Mouse (Mus musculus) liver, adult 2 months (tissue): ENCODE measurements at regions not wholly inside any gene's neighbourhood (a gene's known extent, or its start where the extent isn't known, plus 50 kb on each side); places are given as distances from the start of the nearest gene placed in this dataset.

Experiments
- DNase-seq: peaks from one replicate; pipeline ENCODE4 v3.0.0-alpha.2; 2011; ENCODE audit warnings: low read depth, low spot score; ENCODE audit errors: extremely low read depth
- H3K27ac ChIP-seq: fragments of 200-500 bp; replicated peaks from 2 replicates; pipeline ENCODE4 v1.5.1; 2012; ENCODE audit warnings: low read depth, mild to moderate bottlenecking, control low read depth, inconsistent platforms, low read length; ENCODE audit not compliant: insufficient read depth
- H3K27me3 ChIP-seq: fragments of 200-500 bp; 2 replicates; pipeline ENCODE4 v1.6.1; 2012; ENCODE audit warnings: mild to moderate bottlenecking, moderate library complexity, low read length, inconsistent platforms; ENCODE audit not compliant: control insufficient read depth, insufficient read depth
- H3K36me3 ChIP-seq: fragments of 200-500 bp; 2 replicates; pipeline ENCODE4 v1.6.1; 2012; ENCODE audit warnings: low read length, inconsistent platforms; ENCODE audit not compliant: control insufficient read depth, insufficient read depth
- H3K4me1 ChIP-seq: fragments of 200-500 bp; 2 replicates; pipeline ENCODE4 v1.6.1; 2011; ENCODE audit warnings: low read length; ENCODE audit not compliant: control insufficient read depth, insufficient read depth
- H3K4me3 ChIP-seq: fragments of 200-500 bp; 2 replicates; pipeline ENCODE4 v1.5.1; 2011; ENCODE audit warnings: low read depth, mild to moderate bottlenecking, control low read depth, low read length, moderate library complexity; ENCODE audit not compliant: insufficient read depth
- H3K79me2 ChIP-seq: fragments of 200-500 bp; 2 replicates; pipeline ENCODE4 v1.6.1; 2012; ENCODE audit warnings: inconsistent platforms, mild to moderate bottlenecking, low read length, moderate library complexity; ENCODE audit not compliant: control insufficient read depth, insufficient read depth
- H3K9ac ChIP-seq: fragments of 200-500 bp; 2 replicates; pipeline ENCODE4 v1.6.1; 2012; ENCODE audit warnings: low read depth, mild to moderate bottlenecking, control low read depth, inconsistent platforms, low read length
- CTCF ChIP-seq: fragments of 200-500 bp; IDR thresholded peaks from 2 replicates; pipeline ENCODE4 v1.5.1; 2011; ENCODE audit warnings: low read depth, low read length, control low read depth
- POLR2A ChIP-seq: fragments of 200-500 bp; IDR thresholded peaks from 2 replicates; pipeline ENCODE4 v1.6.1; 2011; ENCODE audit warnings: low read length, control low read depth; ENCODE audit not compliant: insufficient read depth; ENCODE audit errors: extremely low read depth
- WGBS: fragments of 180-500 bp; shearing (Covaris S2); methylation state at CpG from one replicate; pipeline ENCODE4 v1.1.7; 2018; 5-methylcytosine and 5-hydroxymethylcytosine counted together

GRCm38 (mm10) chr3:81379362-81379761, 343.1 kb downstream of the Pdgfc start:
- no peak overlapping the region for H3K27ac ChIP-seq
- WGBS = 79% methylated on average over 1 of the region's 1 CpGs
- H3K79me2 ChIP-seq = no peaks in the 10 kb centered on the region

GRCm38 (mm10) chr3:81386931-81387330, 350.7 kb downstream of the Pdgfc start:
- WGBS = 68% methylated on average over 14 of the region's 14 CpGs
- Histone ChIP-seq H3K79me2 (no peaks in the 10 kb centered on the region), H3K4me3 (no peak overlapping the region), H3K27me3 (no peaks in the 10 kb centered on the region), H3K27ac (no peak overlapping the region), H3K4me1 (no peaks in the 10 kb centered on the region), H3K9ac (no peak overlapping the region), H3K36me3 (no peaks in the 10 kb centered on the region)
- DNase-seq = peak; percentile 94
- TF ChIP-seq POLR2A (no peak), CTCF (no peak)

More at GRCm38 (mm10) chr3:81379362-81379761, 343.1 kb downstream of the Pdgfc start:
- no peaks in the 10 kb centered on the region for H3K27me3 ChIP-seq
- H3K9ac ChIP-seq = no peak overlapping the region
- no peaks in the 10 kb centered on the region for H3K4me1 ChIP-seq
- H3K36me3 ChIP-seq = no peaks in the 10 kb centered on the region
- no peak overlapping the region for H3K4me3 ChIP-seq
- TF ChIP-seq CTCF (no peak), POLR2A (no peak)
- no peak for DNase-seq

- WGBS = 70% methylated on average over 4 of the region's 4 CpGs
Observed at GRCm38 (mm10) chr3:81387634-81388033, 351.4 kb downstream of the Pdgfc start.

GRCm38 (mm10) chr3:81397212-81397611, 361.0 kb downstream of the Pdgfc start:
- Histone ChIP-seq H3K27ac (no peak overlapping the region), H3K9ac (no peak overlapping the region), H3K4me1 (no peaks in the 10 kb centered on the region), H3K36me3 (no peaks in the 10 kb centered on the region), H3K27me3 (no peaks in the 10 kb centered on the region), H3K4me3 (no peak overlapping the region), H3K79me2 (no peaks in the 10 kb centered on the region)
- DNase-seq = no peak
- no peak for TF ChIP-seq POLR2A
- TF ChIP-seq CTCF = no peak
- WGBS = 79% methylated on average over 1 of the region's 1 CpGs

More at GRCm38 (mm10) chr3:81387634-81388033, 351.4 kb downstream of the Pdgfc start:
- H3K4me1 ChIP-seq = no peaks in the 10 kb centered on the region
- no peak for DNase-seq
- no peaks in the 10 kb centered on the region for H3K79me2 ChIP-seq
- H3K36me3 ChIP-seq = no peaks in the 10 kb centered on the region
- no peak overlapping the region for H3K9ac ChIP-seq
- H3K27me3 ChIP-seq = no peaks in the 10 kb centered on the region
- no peak overlapping the region for H3K27ac ChIP-seq
- no peak for TF ChIP-seq CTCF
- no peak for TF ChIP-seq POLR2A
- H3K4me3 ChIP-seq = no peak overlapping the region

- 89% methylated on average over 1 of the region's 1 CpGs for WGBS
- H3K4me1 ChIP-seq = no peaks in the 10 kb centered on the region
Observed at GRCm38 (mm10) chr3:81401028-81401427, 364.8 kb downstream of the Pdgfc start.

GRCm38 (mm10) chr3:81408914-81409313, 372.7 kb downstream of the Pdgfc start:
- H3K79me2 ChIP-seq = no peaks in the 10 kb centered on the region
- 46% methylated on average over 1 of the region's 1 CpGs for WGBS

More at GRCm38 (mm10) chr3:81401028-81401427, 364.8 kb downstream of the Pdgfc start:
- Histone ChIP-seq H3K27ac (no peak overlapping the region), H3K4me3 (no peak overlapping the region), H3K79me2 (no peaks in the 10 kb centered on the region), H3K36me3 (no peaks in the 10 kb centered on the region), H3K9ac (no peak overlapping the region), H3K27me3 (no peaks in the 10 kb centered on the region)
- DNase-seq = no peak
- TF ChIP-seq CTCF (no peak), POLR2A (no peak)

More at GRCm38 (mm10) chr3:81408914-81409313, 372.7 kb downstream of the Pdgfc start:
- TF ChIP-seq CTCF = no peak
- TF ChIP-seq POLR2A = no peak
- H3K27me3 ChIP-seq = no peaks in the 10 kb centered on the region
- no peak overlapping the region for H3K4me3 ChIP-seq
- no peaks in the 10 kb centered on the region for H3K36me3 ChIP-seq
- no peak for DNase-seq
- no peak overlapping the region for H3K27ac ChIP-seq
- H3K4me1 ChIP-seq = no peaks in the 10 kb centered on the region
- H3K9ac ChIP-seq = no peak overlapping the region
